Mouse (Mus musculus) midbrain, embryonic 11.5 days (tissue): ENCODE data around the gene Col18a1. TPM values are rescaled to one million over a fixed set of nuclear protein-coding genes. Genes with fewer than 3 reads are reported as not detected.

Source experiments
- ATAC-seq: fragments of 200-750 bp; cut with Nextera tagmentation; 2 replicates; pipeline ENCODE4 v1.8.0; 2017; ENCODE audit warnings: moderate TSS enrichment, moderate library complexity; ENCODE audit not compliant: low FRiP score
- DNase-seq: peaks from one replicate; pipeline ENCODE4 v3.0.0; 2015; ENCODE audit warnings: low spot score; ENCODE audit errors: missing footprints
- H3K27ac ChIP-seq: fragments of 300-500 bp; sonication (generic); 2 replicates; pipeline ENCODE4 v1.5.1; 2014; ENCODE audit warnings: low read depth, low read length
- H3K27me3 ChIP-seq: fragments of 300-500 bp; sonication (generic); 2 replicates; pipeline ENCODE4 v1.6.1; 2014; ENCODE audit warnings: mild to moderate bottlenecking, low read length, moderate library complexity, mixed read lengths; ENCODE audit not compliant: control insufficient read depth, insufficient read depth
- H3K36me3 ChIP-seq: fragments of 300-500 bp; sonication (generic); 2 replicates; pipeline ENCODE4 v1.6.1; 2014; ENCODE audit warnings: mild to moderate bottlenecking, low read length, moderate library complexity, mixed read lengths; ENCODE audit not compliant: control insufficient read depth, insufficient read depth
- H3K4me1 ChIP-seq: fragments of 300-500 bp; sonication (generic); 2 replicates; pipeline ENCODE4 v1.6.1; 2014; ENCODE audit warnings: low read length; ENCODE audit not compliant: control insufficient read depth, insufficient read depth
- H3K4me2 ChIP-seq: fragments of 300-500 bp; sonication (generic); 2 replicates; pipeline ENCODE4 v1.6.1; 2014; ENCODE audit warnings: mild to moderate bottlenecking, moderate library complexity
- H3K4me3 ChIP-seq: fragments of 300-500 bp; sonication (generic); 2 replicates; pipeline ENCODE4 v1.5.1; 2014; ENCODE audit warnings: low read depth, low read length
- H3K9ac ChIP-seq: fragments of 300-500 bp; sonication (generic); 2 replicates; pipeline ENCODE4 v1.6.1; 2014; ENCODE audit warnings: low read length
- H3K9me3 ChIP-seq: fragments of 300-500 bp; sonication (generic); 2 replicates; pipeline ENCODE4 v1.6.1; 2016; ENCODE audit warnings: low read length; ENCODE audit not compliant: control insufficient read depth
- WGBS: fragments of 180-500 bp; shearing (Covaris S2); extraction: QIAGEN DNeasy Blood & Tissue Kit; methylation state at CpG from one replicate; pipeline ENCODE4 v1.1.7; 2014; 5-methylcytosine and 5-hydroxymethylcytosine counted together
- polyA plus RNA-seq: library from polyadenylated mRNA; unstranded; fragments of >200 nt; fragmentation: Nextera tagmentation; extraction: Ambion mirVana; gene quantifications from 2 replicates; pipeline ENCODE4 v1.2.1, GENCODE M21; 2014

Gene Col18a1
- polyA plus RNA-seq, 1 experiment from 2014 or later: 52.2 TPM

GRCm38 (mm10) chr10:77150947-77151521, 15.3 kb downstream of the Col18a1 start:
- Histone ChIP-seq H3K4me3 (no peak overlapping the region), H3K36me3 (no peaks in the 10 kb centered on the region), H3K27me3 (no peaks in the 10 kb centered on the region), H3K9me3 (no peaks in the 10 kb centered on the region), H3K4me2 (peak overlapping the region; percentile 19; the same call in 1 of the 2 replicates), H3K9ac (peak overlapping the region; percentile 13; the same call in 1 of the 2 replicates), H3K4me1 (peaks cover 32% of the 10 kb centered on the region), H3K27ac (peak overlapping the region; percentile 58)
- DNase-seq (peak; percentile 97), ATAC-seq (peak; percentile 61)
- WGBS: 2% methylated on average over 14 of the region's 14 CpGs

GRCm38 (mm10) chr10:77150016-77150415, 16.3 kb downstream of the Col18a1 start:
- Histone ChIP-seq H3K4me1 (peaks cover 33% of the 10 kb centered on the region), H3K9ac (no peak overlapping the region), H3K4me2 (no peak overlapping the region), H3K27ac (peak overlapping the region; percentile 58; the same call in 1 of the 2 replicates), H3K36me3 (no peaks in the 10 kb centered on the region), H3K9me3 (no peaks in the 10 kb centered on the region), H3K27me3 (no peaks in the 10 kb centered on the region), H3K4me3 (no peak overlapping the region)
- no peak for DNase-seq
- no peak for ATAC-seq
- 44% methylated on average over 8 of the region's 8 CpGs for WGBS

- H3K36me3 ChIP-seq: no peaks in the 10 kb centered on the region
- no peak overlapping the region for H3K4me2 ChIP-seq
- no peaks in the 10 kb centered on the region for H3K9me3 ChIP-seq
- no peaks in the 10 kb centered on the region for H3K27me3 ChIP-seq
- peaks cover 31% of the 10 kb centered on the region for H3K4me1 ChIP-seq
- ATAC-seq: no peak
- 94% methylated on average over 10 of the region's 10 CpGs for WGBS
- DNase-seq: no peak
- H3K4me3 ChIP-seq: no peak overlapping the region
- no peak overlapping the region for H3K27ac ChIP-seq
- H3K9ac ChIP-seq: no peak overlapping the region
Observed at GRCm38 (mm10) chr10:77147545-77147944, 18.8 kb downstream of the Col18a1 start.

- DNase-seq: no peak
- no peak overlapping the region for H3K9ac ChIP-seq
- no peaks in the 10 kb centered on the region for H3K27me3 ChIP-seq
- H3K4me2 ChIP-seq: no peak overlapping the region
- no peaks in the 10 kb centered on the region for H3K36me3 ChIP-seq
- 94% methylated on average over 4 of the region's 4 CpGs for WGBS
- no peak overlapping the region for H3K27ac ChIP-seq
- ATAC-seq: no peak
- H3K4me3 ChIP-seq: no peak overlapping the region
- H3K9me3 ChIP-seq: no peaks in the 10 kb centered on the region
- peaks cover 27% of the 10 kb centered on the region for H3K4me1 ChIP-seq
Observed at GRCm38 (mm10) chr10:77146901-77147463, 19.4 kb downstream of the Col18a1 start.

GRCm38 (mm10) chr10:77145946-77146345, 20.4 kb downstream of the Col18a1 start:
- Histone ChIP-seq H3K27ac (no peak overlapping the region), H3K4me1 (peaks cover 17% of the 10 kb centered on the region), H3K27me3 (no peaks in the 10 kb centered on the region), H3K9me3 (no peaks in the 10 kb centered on the region), H3K4me2 (no peak overlapping the region), H3K4me3 (no peak overlapping the region), H3K9ac (no peak overlapping the region), H3K36me3 (no peaks in the 10 kb centered on the region)
- 35% methylated on average over 1 of the region's 1 CpGs for WGBS
- no peak for ATAC-seq
- no peak for DNase-seq

- Histone ChIP-seq H3K9ac (no peak overlapping the region), H3K4me1 (peaks cover 6% of the 10 kb centered on the region)
Observed at GRCm38 (mm10) chr10:77144372-77144771, 22.0 kb downstream of the Col18a1 start.

GRCm38 (mm10) chr10:77142328-77142727, 24.0 kb downstream of the Col18a1 start:
- H3K27me3 ChIP-seq: no peaks in the 10 kb centered on the region
- H3K36me3 ChIP-seq: no peaks in the 10 kb centered on the region
- no peak overlapping the region for H3K4me3 ChIP-seq
- DNase-seq (no peak), ATAC-seq (no peak)
- H3K4me1 ChIP-seq: peaks cover 6% of the 10 kb centered on the region
- H3K9me3 ChIP-seq: no peaks in the 10 kb centered on the region
- H3K9ac ChIP-seq: no peak overlapping the region
- 91% methylated on average over 2 of the region's 2 CpGs for WGBS
- H3K27ac ChIP-seq: no peak overlapping the region
- no peak overlapping the region for H3K4me2 ChIP-seq

More at GRCm38 (mm10) chr10:77144372-77144771, 22.0 kb downstream of the Col18a1 start:
- WGBS: 97% methylated on average over 2 of the region's 2 CpGs
- Histone ChIP-seq H3K4me3 (no peak overlapping the region), H3K9me3 (no peaks in the 10 kb centered on the region), H3K4me2 (no peak overlapping the region), H3K27ac (no peak overlapping the region), H3K36me3 (no peaks in the 10 kb centered on the region), H3K27me3 (no peaks in the 10 kb centered on the region)
- DNase-seq (no peak), ATAC-seq (no peak)

GRCm38 (mm10) chr10:77138304-77138703, 28.0 kb downstream of the Col18a1 start:
- Histone ChIP-seq H3K4me2 (no peak overlapping the region), H3K36me3 (no peaks in the 10 kb centered on the region), H3K4me3 (no peak overlapping the region), H3K4me1 (peaks cover 11% of the 10 kb centered on the region), H3K27me3 (no peaks in the 10 kb centered on the region), H3K27ac (no peak overlapping the region), H3K9ac (no peak overlapping the region), H3K9me3 (no peaks in the 10 kb centered on the region)
- ATAC-seq (no peak), DNase-seq (no peak)

GRCm38 (mm10) chr10:77136205-77136604, 30.1 kb downstream of the Col18a1 start:
- DNase-seq (no peak), ATAC-seq (no peak)
- Histone ChIP-seq H3K27me3 (no peaks in the 10 kb centered on the region), H3K4me1 (peaks cover 21% of the 10 kb centered on the region), H3K9me3 (no peaks in the 10 kb centered on the region), H3K4me3 (no peak overlapping the region), H3K36me3 (no peaks in the 10 kb centered on the region), H3K4me2 (no peak overlapping the region), H3K27ac (no peak overlapping the region), H3K9ac (no peak overlapping the region)
- WGBS: 89% methylated on average over 6 of the region's 6 CpGs
